Mouse (Mus musculus): Measurements from ENCODE around the gene Osbp. TPM values are rescaled to one million over a fixed set of nuclear protein-coding genes. Genes with fewer than 3 reads are reported as not detected.

Osbp gene
- polyA plus RNA-seq, 1 experiment = 39.9 TPM

- peak; percentile 73 to 75 for DNase-seq
- no peak for TF ChIP-seq POLR2A (IDR thresholded peaks at IDR 0.05; ENCODE audit: borderline replicate concordance, insufficient read depth, low read length)
- no peak for TF ChIP-seq CTCF (IDR thresholded peaks at IDR 0.05; ENCODE audit: borderline replicate concordance, insufficient read depth, low read depth, low read length)
- H3K27me3 ChIP-seq (ENCODE audit: control insufficient read depth, insufficient read depth, low read length) = no peaks in the 10 kb centered on the region
- peak overlapping the region; percentile 1 for H3K27ac ChIP-seq (ENCODE audit: insufficient read depth, low read length)
- peak overlapping the region; percentile 90 for H3K4me3 ChIP-seq (replicated peaks; ENCODE audit: insufficient read depth, low read depth, low read length)
- H3K4me1 ChIP-seq (ENCODE audit: control insufficient read depth, insufficient read depth, low read length) = no peaks in the 10 kb centered on the region
- 3% methylated on average over 24 of the region's 24 CpGs for WGBS
These were observed 44.0 kb downstream of the Osbp start for GRCm38 (mm10) chr19:12009501-12010280.

GRCm38 (mm10) chr19:12010281-12010771 is 44.6 kb downstream of the Osbp start:
- no peaks in the 10 kb centered on the region for H3K27me3 ChIP-seq (ENCODE audit: control insufficient read depth, insufficient read depth, low read length)
- peak; percentile 68 to 71 for DNase-seq
- H3K4me3 ChIP-seq (replicated peaks; ENCODE audit: insufficient read depth, low read depth, low read length) = peak overlapping the region; percentile 90
- H3K27ac ChIP-seq (ENCODE audit: insufficient read depth, low read length) = peak overlapping the region; percentile 1
- H3K4me1 ChIP-seq (ENCODE audit: control insufficient read depth, insufficient read depth, low read length) = no peaks in the 10 kb centered on the region
- TF ChIP-seq CTCF (IDR thresholded peaks at IDR 0.05; ENCODE audit: borderline replicate concordance, insufficient read depth, low read depth, low read length) (no peak), POLR2A (IDR thresholded peaks at IDR 0.05; ENCODE audit: borderline replicate concordance, insufficient read depth, low read length) (no peak)
- WGBS = under 1% methylated on average over 24 of the region's 24 CpGs

- H3K4me1 ChIP-seq (ENCODE audit: control insufficient read depth, insufficient read depth, low read length) = no peaks in the 10 kb centered on the region
- H3K27ac ChIP-seq (ENCODE audit: insufficient read depth, low read length) = no peak overlapping the region
- no peaks in the 10 kb centered on the region for H3K27me3 ChIP-seq (ENCODE audit: control insufficient read depth, insufficient read depth, low read length)
- no peak for TF ChIP-seq POLR2A (IDR thresholded peaks at IDR 0.05; ENCODE audit: borderline replicate concordance, insufficient read depth, low read length)
- TF ChIP-seq CTCF (IDR thresholded peaks at IDR 0.05; ENCODE audit: borderline replicate concordance, insufficient read depth, low read depth, low read length) = no peak
- peak overlapping the region; percentile 90 for H3K4me3 ChIP-seq (replicated peaks; ENCODE audit: insufficient read depth, low read depth, low read length)
- peak; percentile 82 to 86 for DNase-seq
- WGBS = under 1% methylated on average over 26 of the region's 26 CpGs
These were observed 45.3 kb downstream of the Osbp start for GRCm38 (mm10) chr19:12010916-12011559.

- Histone ChIP-seq H3K4me3 (replicated peaks; ENCODE audit: insufficient read depth, low read depth, low read length) (peak overlapping the region; percentile 64), H3K27me3 (ENCODE audit: control insufficient read depth, insufficient read depth, low read length) (no peaks in the 10 kb centered on the region), H3K27ac (ENCODE audit: insufficient read depth, low read length) (no peak overlapping the region), H3K4me1 (ENCODE audit: control insufficient read depth, insufficient read depth, low read length) (no peaks in the 10 kb centered on the region)
- WGBS = under 1% methylated on average over 49 of the region's 49 CpGs
- TF ChIP-seq POLR2A (IDR thresholded peaks at IDR 0.05; ENCODE audit: borderline replicate concordance, insufficient read depth, low read length) (no peak), CTCF (IDR thresholded peaks at IDR 0.05; ENCODE audit: borderline replicate concordance, insufficient read depth, low read depth, low read length) (peak; percentile 65)
- DNase-seq = peak; percentile 84 to 88
These were observed 46.1 kb downstream of the Osbp start for GRCm38 (mm10) chr19:12011560-12012556.

- 1% methylated on average over 10 of the region's 10 CpGs for WGBS
- TF ChIP-seq CTCF (IDR thresholded peaks at IDR 0.05; ENCODE audit: borderline replicate concordance, insufficient read depth, low read depth, low read length) (no peak), POLR2A (IDR thresholded peaks at IDR 0.05; ENCODE audit: borderline replicate concordance, insufficient read depth, low read length) (no peak)
- no peak for DNase-seq
- Histone ChIP-seq H3K4me1 (ENCODE audit: control insufficient read depth, insufficient read depth, low read length) (no peaks in the 10 kb centered on the region), H3K4me3 (replicated peaks; ENCODE audit: insufficient read depth, low read depth, low read length) (no peak overlapping the region), H3K27ac (ENCODE audit: insufficient read depth, low read length) (no peak overlapping the region), H3K27me3 (ENCODE audit: control insufficient read depth, insufficient read depth, low read length) (no peaks in the 10 kb centered on the region)
These were observed 46.9 kb downstream of the Osbp start for GRCm38 (mm10) chr19:12012615-12013014.

GRCm38 (mm10) chr19:12013228-12013627 is 47.5 kb downstream of the Osbp start:
- no peaks in the 10 kb centered on the region for H3K4me1 ChIP-seq (ENCODE audit: control insufficient read depth, insufficient read depth, low read length)
- WGBS = 7% methylated on average over 10 of the region's 12 CpGs
- peak; percentile 39 to 40 for DNase-seq
- TF ChIP-seq POLR2A (IDR thresholded peaks at IDR 0.05; ENCODE audit: borderline replicate concordance, insufficient read depth, low read length) (no peak), CTCF (IDR thresholded peaks at IDR 0.05; ENCODE audit: borderline replicate concordance, insufficient read depth, low read depth, low read length) (no peak)
- H3K4me3 ChIP-seq (replicated peaks; ENCODE audit: insufficient read depth, low read depth, low read length) = peak overlapping the region; percentile 15
- no peak overlapping the region for H3K27ac ChIP-seq (ENCODE audit: insufficient read depth, low read length)
- H3K27me3 ChIP-seq (ENCODE audit: control insufficient read depth, insufficient read depth, low read length) = no peaks in the 10 kb centered on the region

GRCm38 (mm10) chr19:12015708-12016107 is 50.0 kb downstream of the Osbp start:
- no peak for DNase-seq
- no peak overlapping the region for H3K27ac ChIP-seq (ENCODE audit: insufficient read depth, low read length)
- 74% methylated on average over 8 of the region's 8 CpGs for WGBS
- no peak for TF ChIP-seq CTCF (IDR thresholded peaks at IDR 0.05; ENCODE audit: borderline replicate concordance, insufficient read depth, low read depth, low read length)
- TF ChIP-seq POLR2A (IDR thresholded peaks at IDR 0.05; ENCODE audit: borderline replicate concordance, insufficient read depth, low read length) = no peak
- no peak overlapping the region for H3K4me3 ChIP-seq (replicated peaks; ENCODE audit: insufficient read depth, low read depth, low read length)
- H3K4me1 ChIP-seq (ENCODE audit: control insufficient read depth, insufficient read depth, low read length) = no peaks in the 10 kb centered on the region
- H3K27me3 ChIP-seq (ENCODE audit: control insufficient read depth, insufficient read depth, low read length) = no peaks in the 10 kb centered on the region
